Mouse (Mus musculus): ENCODE data around the gene Fmo2. TPM values are rescaled to one million over a fixed set of nuclear protein-coding genes. Genes with fewer than 3 reads are reported as not detected.

Fmo2 gene
- polyA plus RNA-seq, 1 experiment from 2014 or later: 2.2 TPM

- 0 out of 2 replicates have a peak, but pooled peaks cover 4% of the 10 kb centered on the region for H3K4me1 ChIP-seq (ENCODE audit: control insufficient read depth, insufficient read depth, low read length)
- H3K9me3 ChIP-seq (ENCODE audit: control insufficient read depth, low read length): no peaks in the 10 kb centered on the region
- H3K27me3 ChIP-seq (ENCODE audit: control insufficient read depth, insufficient read depth, low read length): no peaks in the 10 kb centered on the region
- DNase-seq (ENCODE audit: low spot score) (no peak), ATAC-seq (ENCODE audit: insufficient number of reproducible peaks, low FRiP score, low TSS enrichment, low read depth) (no peak)
- H3K9ac ChIP-seq (ENCODE audit: low read length): no peak overlapping the region
- no peak overlapping the region for H3K4me2 ChIP-seq (ENCODE audit: low read depth, severe bottlenecking)
- H3K27ac ChIP-seq (replicated peaks; ENCODE audit: low read depth, low read length): no peak overlapping the region
- H3K4me3 ChIP-seq (ENCODE audit: low read depth, low read length): no peak overlapping the region
- 76% methylated on average over 3 of the region's 3 CpGs for WGBS
- no peaks in the 10 kb centered on the region for H3K36me3 ChIP-seq (ENCODE audit: control insufficient read depth, insufficient read depth, low read length)
Observed at GRCm38 (mm10) chr1:162853812-162854482, 44.6 kb downstream of the Fmo2 start.

- 98% methylated on average over 6 of the region's 6 CpGs for WGBS
- H3K4me2 ChIP-seq (ENCODE audit: low read depth, severe bottlenecking): no peak overlapping the region
Observed at GRCm38 (mm10) chr1:162847554-162847953, 51.0 kb downstream of the Fmo2 start.

GRCm38 (mm10) chr1:162840211-162840610 is 58.3 kb downstream of the Fmo2 start:
- Histone ChIP-seq H3K4me1 (ENCODE audit: control insufficient read depth, insufficient read depth, low read length) (no peaks in the 10 kb centered on the region), H3K9me3 (ENCODE audit: control insufficient read depth, low read length) (no peaks in the 10 kb centered on the region), H3K27ac (replicated peaks; ENCODE audit: low read depth, low read length) (no peak overlapping the region), H3K36me3 (ENCODE audit: control insufficient read depth, insufficient read depth, low read length) (no peaks in the 10 kb centered on the region), H3K9ac (ENCODE audit: low read length) (no peak overlapping the region), H3K4me3 (ENCODE audit: low read depth, low read length) (no peak overlapping the region), H3K4me2 (ENCODE audit: low read depth, severe bottlenecking) (no peak overlapping the region), H3K27me3 (ENCODE audit: control insufficient read depth, insufficient read depth, low read length) (no peaks in the 10 kb centered on the region)
- DNase-seq (ENCODE audit: low spot score) (no peak), ATAC-seq (ENCODE audit: insufficient number of reproducible peaks, low FRiP score, low TSS enrichment, low read depth) (no peak)
- 95% methylated on average over 9 of the region's 9 CpGs for WGBS

More at GRCm38 (mm10) chr1:162847554-162847953, 51.0 kb downstream of the Fmo2 start:
- Histone ChIP-seq H3K27me3 (ENCODE audit: control insufficient read depth, insufficient read depth, low read length) (no peaks in the 10 kb centered on the region), H3K27ac (replicated peaks; ENCODE audit: low read depth, low read length) (no peak overlapping the region), H3K9ac (ENCODE audit: low read length) (no peak overlapping the region), H3K36me3 (ENCODE audit: control insufficient read depth, insufficient read depth, low read length) (no peaks in the 10 kb centered on the region), H3K9me3 (ENCODE audit: control insufficient read depth, low read length) (no peaks in the 10 kb centered on the region), H3K4me3 (ENCODE audit: low read depth, low read length) (no peak overlapping the region), H3K4me1 (ENCODE audit: control insufficient read depth, insufficient read depth, low read length) (no peaks in the 10 kb centered on the region)
- DNase-seq (ENCODE audit: low spot score): no peak
- ATAC-seq (ENCODE audit: insufficient number of reproducible peaks, low FRiP score, low TSS enrichment, low read depth): no peak

GRCm38 (mm10) chr1:162838976-162839375 is 59.5 kb downstream of the Fmo2 start:
- DNase-seq (ENCODE audit: low spot score) (no peak), ATAC-seq (ENCODE audit: insufficient number of reproducible peaks, low FRiP score, low TSS enrichment, low read depth) (no peak)
- H3K4me2 ChIP-seq (ENCODE audit: low read depth, severe bottlenecking): no peak overlapping the region
- H3K27me3 ChIP-seq (ENCODE audit: control insufficient read depth, insufficient read depth, low read length): no peaks in the 10 kb centered on the region
- H3K36me3 ChIP-seq (ENCODE audit: control insufficient read depth, insufficient read depth, low read length): no peaks in the 10 kb centered on the region
- 0 out of 2 replicates have a peak, but pooled peaks cover 3% of the 10 kb centered on the region for H3K4me1 ChIP-seq (ENCODE audit: control insufficient read depth, insufficient read depth, low read length)
- no peak overlapping the region for H3K9ac ChIP-seq (ENCODE audit: low read length)
- WGBS: 92% methylated on average over 6 of the region's 6 CpGs
- H3K27ac ChIP-seq (replicated peaks; ENCODE audit: low read depth, low read length): no peak overlapping the region
- H3K9me3 ChIP-seq (ENCODE audit: control insufficient read depth, low read length): no peaks in the 10 kb centered on the region
- H3K4me3 ChIP-seq (ENCODE audit: low read depth, low read length): no peak overlapping the region

- no peaks in the 10 kb centered on the region for H3K36me3 ChIP-seq (ENCODE audit: control insufficient read depth, insufficient read depth, low read length)
- H3K27me3 ChIP-seq (ENCODE audit: control insufficient read depth, insufficient read depth, low read length): no peaks in the 10 kb centered on the region
- H3K9me3 ChIP-seq (ENCODE audit: control insufficient read depth, low read length): no peaks in the 10 kb centered on the region
- no peak overlapping the region for H3K4me2 ChIP-seq (ENCODE audit: low read depth, severe bottlenecking)
- DNase-seq (ENCODE audit: low spot score) (no peak), ATAC-seq (ENCODE audit: insufficient number of reproducible peaks, low FRiP score, low TSS enrichment, low read depth) (no peak)
- WGBS: 66% methylated on average over 5 of the region's 5 CpGs
- 0 out of 2 replicates have a peak, but pooled peaks cover 3% of the 10 kb centered on the region for H3K4me1 ChIP-seq (ENCODE audit: control insufficient read depth, insufficient read depth, low read length)
- no peak overlapping the region for H3K4me3 ChIP-seq (ENCODE audit: low read depth, low read length)
- H3K27ac ChIP-seq (replicated peaks; ENCODE audit: low read depth, low read length): no peak overlapping the region
- no peak overlapping the region for H3K9ac ChIP-seq (ENCODE audit: low read length)
Observed at GRCm38 (mm10) chr1:162834342-162834741, 64.2 kb downstream of the Fmo2 start.

- 0 out of 2 replicates have a peak, but pooled peaks cover 3% of the 10 kb centered on the region for H3K4me1 ChIP-seq (ENCODE audit: control insufficient read depth, insufficient read depth, low read length)
- no peak overlapping the region for H3K4me3 ChIP-seq (ENCODE audit: low read depth, low read length)
- H3K36me3 ChIP-seq (ENCODE audit: control insufficient read depth, insufficient read depth, low read length): no peaks in the 10 kb centered on the region
- DNase-seq (ENCODE audit: low spot score) (no peak), ATAC-seq (ENCODE audit: insufficient number of reproducible peaks, low FRiP score, low TSS enrichment, low read depth) (peak; percentile 24; the same call in 1 of the 2 replicates)
- no peak overlapping the region for H3K9ac ChIP-seq (ENCODE audit: low read length)
- no peak overlapping the region for H3K4me2 ChIP-seq (ENCODE audit: low read depth, severe bottlenecking)
- no peaks in the 10 kb centered on the region for H3K27me3 ChIP-seq (ENCODE audit: control insufficient read depth, insufficient read depth, low read length)
- 54% methylated on average over 5 of the region's 5 CpGs for WGBS
- no peaks in the 10 kb centered on the region for H3K9me3 ChIP-seq (ENCODE audit: control insufficient read depth, low read length)
- no peak overlapping the region; the same call in 1 of the 2 replicates for H3K27ac ChIP-seq (replicated peaks; ENCODE audit: low read depth, low read length)
Observed at GRCm38 (mm10) chr1:162832574-162832953, 66.0 kb downstream of the Fmo2 start.

GRCm38 (mm10) chr1:162831838-162832573 is 66.5 kb downstream of the Fmo2 start:
- Histone ChIP-seq H3K4me3 (ENCODE audit: low read depth, low read length) (no peak overlapping the region), H3K36me3 (ENCODE audit: control insufficient read depth, insufficient read depth, low read length) (no peaks in the 10 kb centered on the region), H3K4me2 (ENCODE audit: low read depth, severe bottlenecking) (no peak overlapping the region), H3K9ac (ENCODE audit: low read length) (0 out of 2 replicates have a peak overlapping the region, but pooled peaks have one; percentile 12), H3K9me3 (ENCODE audit: control insufficient read depth, low read length) (no peaks in the 10 kb centered on the region), H3K27me3 (ENCODE audit: control insufficient read depth, insufficient read depth, low read length) (no peaks in the 10 kb centered on the region), H3K27ac (replicated peaks; ENCODE audit: low read depth, low read length) (peak overlapping the region; percentile 60), H3K4me1 (ENCODE audit: control insufficient read depth, insufficient read depth, low read length) (0 out of 2 replicates have a peak, but pooled peaks cover 3% of the 10 kb centered on the region)
- peak; percentile 74 for DNase-seq (ENCODE audit: low spot score)
- 6% methylated on average over 5 of the region's 5 CpGs for WGBS
- peak; percentile 86; the same call in 1 of the 2 replicates for ATAC-seq (ENCODE audit: insufficient number of reproducible peaks, low FRiP score, low TSS enrichment, low read depth)

Data from limb, embryonic 11.5 days (tissue).